Mouse (Mus musculus): Measurements from ENCODE around the gene Ndufab1.

The Ndufab1 gene

GRCm38 (mm10) chr7:122066945-122067516 lies 34.7 kb downstream of the Ndufab1 start, which contains the start of the genes Ubfd1 and Ears2:
Ubfd1 (plus strand) TSS chr7:122067175.
Ears2 (minus strand) TSS chr7:122067263.
- DNase-seq: peak; percentile 98

DNA sequence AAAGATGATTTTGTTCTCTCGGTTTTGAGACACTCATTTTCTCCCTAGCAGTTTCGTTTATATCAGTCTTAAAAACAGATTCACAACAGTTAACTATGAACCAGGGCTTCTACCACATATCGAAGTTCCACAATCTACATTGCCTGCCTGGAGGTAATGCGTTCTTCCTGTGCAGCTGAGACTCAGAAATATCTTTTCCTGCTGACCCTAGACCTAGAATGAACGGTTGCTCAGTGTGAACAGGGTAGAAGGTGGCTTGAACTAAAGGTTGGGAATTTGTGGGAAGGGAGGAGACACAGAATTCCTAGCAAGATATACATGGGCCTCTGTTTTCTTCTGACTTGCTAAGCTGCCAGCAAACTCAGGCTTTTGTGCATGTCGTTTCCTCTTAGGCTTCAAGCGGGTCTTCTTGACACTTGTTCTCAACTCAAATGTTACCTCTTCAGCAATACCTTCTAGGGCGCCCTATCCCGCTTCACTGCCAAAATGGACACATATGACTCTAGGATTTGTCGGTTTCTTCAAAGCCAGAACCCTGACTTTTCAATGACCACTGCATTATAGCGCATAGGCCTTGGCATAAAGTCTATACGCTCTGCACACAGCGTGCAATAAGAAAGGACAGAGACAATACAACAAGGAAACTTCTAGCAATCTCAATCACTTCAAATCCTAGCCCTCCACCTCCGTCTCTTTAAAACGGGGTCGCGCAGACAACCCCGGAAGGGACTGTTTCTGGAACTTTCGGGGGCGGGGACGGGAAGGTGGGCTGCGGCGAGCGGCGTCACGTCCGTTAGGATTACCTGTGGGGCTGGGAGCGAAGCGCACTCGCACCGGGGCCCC lies 35.4 kb downstream of the Ndufab1 start:
- no peak for DNase-seq

DNA sequence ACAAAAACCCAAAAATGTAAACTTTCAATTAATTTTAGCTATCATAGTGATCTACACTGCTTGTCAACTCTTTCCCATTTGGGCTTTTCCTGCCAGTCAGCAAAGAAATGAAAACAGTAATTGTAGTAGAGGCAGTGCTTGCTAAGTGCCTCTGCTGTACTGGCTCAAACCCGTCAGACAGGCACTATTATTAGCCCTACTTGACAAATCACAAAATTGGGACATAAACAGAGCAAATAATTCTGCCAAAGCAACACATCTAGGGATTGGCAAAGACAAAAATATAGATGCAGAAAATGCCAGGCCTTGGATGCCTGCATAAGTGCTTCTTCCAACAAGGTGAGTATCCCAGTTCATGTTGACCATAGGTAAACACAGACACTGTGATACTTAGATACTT lies 36.0 kb downstream of the Ndufab1 start:
- no peak for DNase-seq

GRCm38 (mm10) chr7:122056633-122057032 lies 45.1 kb downstream of the Ndufab1 start:
- DNase-seq: no peak

GRCm38 (mm10) chr7:122050834-122051233 lies 50.9 kb downstream of the Ndufab1 start:
- no peak for DNase-seq

DNA sequence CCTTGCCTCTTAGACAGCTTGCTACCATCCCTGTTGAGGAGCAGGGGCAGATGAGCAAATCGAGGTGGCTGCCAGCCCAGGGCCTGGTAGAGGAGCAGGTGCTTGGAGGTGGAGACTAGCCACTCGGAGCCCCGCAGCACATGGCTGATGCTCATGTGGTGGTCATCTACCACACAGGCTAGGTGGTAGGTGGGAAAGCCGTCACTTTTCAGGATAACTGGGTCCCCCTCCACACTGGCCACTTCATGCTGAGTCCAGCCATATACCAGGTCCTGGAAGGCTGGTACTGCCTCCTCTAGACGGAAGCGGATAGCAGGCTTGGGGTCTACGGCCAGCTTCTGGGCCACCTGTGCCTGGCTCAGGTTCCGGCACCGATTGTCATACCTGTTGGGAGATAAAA lies 53.5 kb downstream of the Ndufab1 start:
- DNase-seq: no peak

- DNase-seq: no peak
Measured at GRCm38 (mm10) chr7:122046813-122047212, 54.9 kb downstream of the Ndufab1 start.

GRCm38 (mm10) chr7:122045711-122046110 lies 56.0 kb downstream of the Ndufab1 start:
- DNase-seq: no peak

GRCm38 (mm10) chr7:122045181-122045634 lies 56.5 kb downstream of the Ndufab1 start:
- DNase-seq: peak; percentile 43

DNA sequence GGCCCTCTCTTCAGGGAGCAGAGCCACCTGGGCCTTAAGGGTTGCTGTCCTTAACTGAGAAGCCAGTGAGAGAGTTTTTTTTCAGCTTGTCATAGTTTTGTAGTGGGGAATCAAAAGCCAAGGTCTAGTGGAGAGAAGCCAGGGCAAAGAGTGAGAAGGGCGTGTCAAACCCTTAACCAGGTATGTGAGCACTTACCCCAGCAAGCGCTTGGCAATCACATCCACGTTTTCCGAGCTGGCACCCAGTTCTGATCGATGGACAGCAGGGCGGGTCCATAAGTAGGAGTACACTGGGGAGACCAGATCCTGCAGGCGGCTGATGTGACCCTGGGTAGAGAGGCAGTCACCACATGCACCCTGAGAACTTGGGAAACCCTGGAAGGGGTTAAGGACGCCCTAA lies 57.6 kb downstream of the Ndufab1 start:
- DNase-seq: peak; percentile 43

Data from kidney, adult 11 months (tissue).